Mouse (Mus musculus) limb, embryonic 15.5 days (tissue): ENCODE data around the gene Nexn. TPM values are rescaled to one million over a fixed set of nuclear protein-coding genes. Genes with fewer than 3 reads are reported as not detected.
"Not testable (repeated sequence)": the region's sequence is repeated elsewhere in the genome, so short reads cannot be mapped to it uniquely, and the experiment has no call there.

Experiments
- ATAC-seq: fragments of 200-750 bp; cut with Nextera tagmentation; 2 replicates; pipeline ENCODE4 v1.8.0; 2017; ENCODE audit warnings: low read depth, moderate TSS enrichment; ENCODE audit not compliant: insufficient number of reproducible peaks, low FRiP score, low TSS enrichment
- H3K27ac ChIP-seq: fragments of 300-500 bp; sonication (generic); 2 replicates; pipeline ENCODE4 v1.5.1; 2015; ENCODE audit warnings: moderate library complexity, mild to moderate bottlenecking, inconsistent platforms
- H3K27me3 ChIP-seq: fragments of 300-500 bp; sonication (generic); 2 replicates; pipeline ENCODE4 v1.6.1; 2015; ENCODE audit warnings: inconsistent platforms
- H3K36me3 ChIP-seq: fragments of 300-500 bp; sonication (generic); 2 replicates; pipeline ENCODE4 v1.6.1; 2015; ENCODE audit warnings: inconsistent platforms
- H3K4me1 ChIP-seq: fragments of 300-500 bp; sonication (generic); 2 replicates; pipeline ENCODE4 v1.6.1; 2015; ENCODE audit warnings: inconsistent platforms
- H3K4me2 ChIP-seq: fragments of 300-500 bp; sonication (generic); 2 replicates; pipeline ENCODE4 v1.6.1; 2015; ENCODE audit warnings: mild to moderate bottlenecking, inconsistent platforms
- H3K4me3 ChIP-seq: fragments of 300-500 bp; sonication (generic); 2 replicates; pipeline ENCODE4 v1.5.1; 2015; ENCODE audit warnings: mild to moderate bottlenecking, inconsistent platforms
- H3K9ac ChIP-seq: fragments of 300-500 bp; sonication (generic); 2 replicates; pipeline ENCODE4 v1.6.1; 2015; ENCODE audit warnings: inconsistent platforms
- H3K9me3 ChIP-seq: fragments of 300-500 bp; sonication (generic); 2 replicates; pipeline ENCODE4 v1.6.1; 2016; ENCODE audit warnings: inconsistent platforms
- WGBS: fragments of 180-500 bp; shearing (Covaris S2); methylation state at CpG from one replicate; pipeline ENCODE4 v1.1.7; 2015; 5-methylcytosine and 5-hydroxymethylcytosine counted together
- polyA plus RNA-seq: library from polyadenylated mRNA; unstranded; fragments of >200 nt; fragmentation: Nextera tagmentation; extraction: Ambion mirVana; gene quantifications from 2 replicates; pipeline ENCODE4 v1.2.1, GENCODE M21; 2015

Gene Nexn
- 28.5 and 41.5 TPM in 2 replicates for polyA plus RNA-seq

- Histone ChIP-seq H3K36me3 (no peaks in the 10 kb centered on the region), H3K9me3 (no peaks in the 10 kb centered on the region), H3K27me3 (0 out of 2 replicates have a peak, but pooled peaks cover 9% of the 10 kb centered on the region), H3K4me2 (peak within 1 kb of the TSS; percentile 91), H3K4me1 (peaks cover 17% of the 10 kb centered on the region), H3K27ac (peak within 1 kb of the TSS; percentile 89), H3K4me3 (peak within 1 kb of the TSS; percentile 59), H3K9ac (peak within 1 kb of the TSS; percentile 62)
- peak; percentile 59 for ATAC-seq
- WGBS = 2% methylated on average over 13 of the region's 13 CpGs
These were observed at the start of gene Nexn for GRCm38 (mm10) chr3:152266036-152266421. TSS of gene Nexn (minus strand) at chr3:152266350.

GRCm38 (mm10) chr3:152315613-152316012, 49.5 kb upstream of the Nexn start:
- Histone ChIP-seq H3K4me1 (no peaks in the 10 kb centered on the region), H3K4me3 (no peak overlapping the region), H3K9ac (no peak overlapping the region), H3K4me2 (no peak overlapping the region), H3K9me3 (no peaks in the 10 kb centered on the region), H3K27me3 (no peaks in the 10 kb centered on the region), H3K36me3 (peaks cover 12% of the 10 kb centered on the region), H3K27ac (no peak overlapping the region)
- 12% methylated on average over 7 of the region's 7 CpGs for WGBS
- peak; percentile 77 for ATAC-seq

DNA sequence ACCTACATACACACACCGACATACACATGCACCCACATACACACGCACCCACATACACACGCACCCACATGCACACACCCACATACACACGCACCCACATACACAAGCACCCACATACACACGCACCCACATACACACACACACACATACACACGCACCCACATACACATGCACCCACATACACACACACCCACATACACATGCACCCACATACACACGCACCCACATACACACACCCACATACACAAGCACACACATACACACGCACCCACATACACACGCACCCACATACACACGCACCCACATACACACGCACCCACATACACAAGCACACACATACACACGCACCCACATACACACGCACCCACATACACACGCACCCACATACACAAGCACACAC, 48.5 kb upstream of the Nexn start:
- 80% methylated on average over 14 of the region's 14 CpGs for WGBS
- ATAC-seq = not testable (repeated sequence)

GRCm38 (mm10) chr3:152309250-152309645, 43.1 kb upstream of the Nexn start:
- Histone ChIP-seq H3K27ac (peak overlapping the region; percentile 64), H3K9me3 (no peaks in the 10 kb centered on the region), H3K36me3 (peaks cover 16% of the 10 kb centered on the region), H3K27me3 (no peaks in the 10 kb centered on the region), H3K4me1 (0 out of 2 replicates have a peak, but pooled peaks cover 7% of the 10 kb centered on the region), H3K9ac (no peak overlapping the region), H3K4me2 (no peak overlapping the region), H3K4me3 (no peak overlapping the region)
- WGBS = 88% methylated on average over 9 of the region's 9 CpGs
- no peak for ATAC-seq

More for the DNA sequence above, 48.5 kb upstream of the Nexn start:
- not testable (repeated sequence) for H3K4me1 ChIP-seq, H3K9ac ChIP-seq, H3K27me3 ChIP-seq, H3K36me3 ChIP-seq, H3K9me3 ChIP-seq, H3K4me3 ChIP-seq, H3K27ac ChIP-seq, H3K4me2 ChIP-seq

GRCm38 (mm10) chr3:152308485-152309249, 42.5 kb upstream of the Nexn start:
- WGBS = 40% methylated on average over 10 of the region's 10 CpGs
- H3K36me3 ChIP-seq = peaks cover 16% of the 10 kb centered on the region
- no peak overlapping the region for H3K4me2 ChIP-seq
- no peaks in the 10 kb centered on the region for H3K27me3 ChIP-seq
- no peaks in the 10 kb centered on the region for H3K9me3 ChIP-seq
- ATAC-seq = peak; percentile 46; the same call in 1 of the 2 replicates
- peak overlapping the region; percentile 64 for H3K27ac ChIP-seq
- 0 out of 2 replicates have a peak, but pooled peaks cover 7% of the 10 kb centered on the region for H3K4me1 ChIP-seq
- H3K4me3 ChIP-seq = no peak overlapping the region
- no peak overlapping the region for H3K9ac ChIP-seq

GRCm38 (mm10) chr3:152305971-152306370, 39.8 kb upstream of the Nexn start:
- WGBS = 83% methylated on average over 4 of the region's 4 CpGs
- no peak overlapping the region for H3K9ac ChIP-seq
- H3K4me3 ChIP-seq = no peak overlapping the region
- no peaks in the 10 kb centered on the region for H3K9me3 ChIP-seq
- no peaks in the 10 kb centered on the region for H3K27me3 ChIP-seq
- no peak overlapping the region for H3K4me2 ChIP-seq
- peaks cover 17% of the 10 kb centered on the region for H3K36me3 ChIP-seq
- H3K27ac ChIP-seq = no peak overlapping the region
- H3K4me1 ChIP-seq = 0 out of 2 replicates have a peak, but pooled peaks cover 7% of the 10 kb centered on the region
- ATAC-seq = no peak

- Histone ChIP-seq H3K9me3 (no peaks in the 10 kb centered on the region), H3K4me3 (no peak overlapping the region), H3K4me1 (0 out of 2 replicates have a peak, but pooled peaks cover 7% of the 10 kb centered on the region), H3K27me3 (no peaks in the 10 kb centered on the region), H3K36me3 (peaks cover 17% of the 10 kb centered on the region), H3K27ac (no peak overlapping the region), H3K9ac (no peak overlapping the region), H3K4me2 (no peak overlapping the region)
- WGBS = 75% methylated on average over 8 of the region's 8 CpGs
- no peak for ATAC-seq
These were observed 38.9 kb upstream of the Nexn start for GRCm38 (mm10) chr3:152305080-152305479.

GRCm38 (mm10) chr3:152304093-152304815, 38.1 kb upstream of the Nexn start:
- H3K4me3 ChIP-seq = no peak overlapping the region
- no peak overlapping the region for H3K9ac ChIP-seq
- ATAC-seq = no peak
- H3K27ac ChIP-seq = peak overlapping the region; percentile 34
- WGBS = 22% methylated on average over 6 of the region's 6 CpGs
- peaks cover 19% of the 10 kb centered on the region for H3K36me3 ChIP-seq
- H3K4me2 ChIP-seq = no peak overlapping the region
- H3K9me3 ChIP-seq = no peaks in the 10 kb centered on the region
- H3K4me1 ChIP-seq = 0 out of 2 replicates have a peak, but pooled peaks cover 2% of the 10 kb centered on the region
- no peaks in the 10 kb centered on the region for H3K27me3 ChIP-seq

- H3K4me3 ChIP-seq = no peak overlapping the region
- no peak overlapping the region for H3K27ac ChIP-seq
- H3K9ac ChIP-seq = no peak overlapping the region
- H3K4me1 ChIP-seq = no peaks in the 10 kb centered on the region
- no peak for ATAC-seq
- no peak overlapping the region for H3K4me2 ChIP-seq
- no peaks in the 10 kb centered on the region for H3K27me3 ChIP-seq
- no peaks in the 10 kb centered on the region for H3K9me3 ChIP-seq
- WGBS = 71% methylated on average over 9 of the region's 9 CpGs
- peaks cover 19% of the 10 kb centered on the region for H3K36me3 ChIP-seq
These were observed 36.8 kb upstream of the Nexn start for GRCm38 (mm10) chr3:152302991-152303390.

GRCm38 (mm10) chr3:152300376-152301337, 34.5 kb upstream of the Nexn start:
- no peak; the same call in 1 of the 2 replicates for ATAC-seq
- H3K27ac ChIP-seq = peak overlapping the region; percentile 34
- H3K9me3 ChIP-seq = no peaks in the 10 kb centered on the region
- no peaks in the 10 kb centered on the region for H3K4me1 ChIP-seq
- H3K36me3 ChIP-seq = peaks cover 31% of the 10 kb centered on the region
- H3K4me3 ChIP-seq = no peak overlapping the region
- WGBS = 57% methylated on average over 14 of the region's 14 CpGs
- no peak overlapping the region for H3K4me2 ChIP-seq
- no peaks in the 10 kb centered on the region for H3K27me3 ChIP-seq
- no peak overlapping the region for H3K9ac ChIP-seq

DNA sequence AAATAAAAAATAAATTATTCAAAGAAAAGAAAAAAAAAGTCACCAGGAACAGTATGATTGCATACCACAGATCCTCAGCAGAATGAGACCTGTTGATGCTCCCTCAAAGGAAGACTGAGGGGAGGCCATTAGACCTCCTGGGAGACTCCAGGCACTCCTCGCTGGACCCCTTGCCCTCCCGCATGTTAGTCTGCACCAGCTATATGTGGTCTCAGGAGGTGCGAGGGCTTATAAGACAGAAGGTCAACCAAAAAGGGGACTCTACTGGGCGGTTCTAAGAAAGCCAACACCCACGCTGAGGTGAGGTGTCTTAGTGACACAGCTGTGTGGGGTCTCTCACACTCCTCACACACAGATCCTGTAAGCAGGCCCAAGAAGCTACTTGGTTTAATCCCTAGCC, 29.7 kb upstream of the Nexn start:
- H3K27ac ChIP-seq = no peak overlapping the region

More for the DNA sequence above, 29.7 kb upstream of the Nexn start:
- H3K9ac ChIP-seq = no peak overlapping the region
- no peaks in the 10 kb centered on the region for H3K27me3 ChIP-seq
- H3K4me2 ChIP-seq = no peak overlapping the region
- H3K36me3 ChIP-seq = peaks cover 28% of the 10 kb centered on the region
- H3K4me3 ChIP-seq = no peak overlapping the region
- ATAC-seq = no peak
- 93% methylated on average over 5 of the region's 5 CpGs for WGBS
- H3K9me3 ChIP-seq = no peaks in the 10 kb centered on the region
- H3K4me1 ChIP-seq = peaks cover 11% of the 10 kb centered on the region
